Mouse (Mus musculus): ENCODE measurements around the gene Jazf1.

DNA sequence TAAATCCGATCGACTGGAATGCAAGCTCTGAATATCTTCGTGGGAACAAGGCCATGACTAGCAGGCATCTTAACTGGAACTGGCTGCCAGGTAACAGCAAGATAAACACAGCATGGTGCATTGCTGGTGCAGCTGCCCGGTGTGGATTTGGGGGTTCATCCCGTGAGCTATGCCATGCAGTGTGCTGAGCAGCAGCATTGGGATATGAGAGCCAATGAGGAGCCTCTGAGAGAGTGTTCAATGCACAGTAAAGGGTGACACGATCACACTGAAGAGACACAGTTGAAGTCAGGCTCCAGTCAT is 105.0 kb downstream of the Jazf1 start:
- TF ChIP-seq GATA1 (IDR thresholded peaks at IDR 0.05; ENCODE audit: borderline replicate concordance, low read length) (no peak), FLI1 (IDR thresholded peaks at IDR 0.05; ENCODE audit: low read length) (no peak)

Measured in megakaryocyte, embryonic 14.5 days (primary cell).